14 mouse cellular contexts compared by ENCODE assay signal in the genomic region with DNA sequence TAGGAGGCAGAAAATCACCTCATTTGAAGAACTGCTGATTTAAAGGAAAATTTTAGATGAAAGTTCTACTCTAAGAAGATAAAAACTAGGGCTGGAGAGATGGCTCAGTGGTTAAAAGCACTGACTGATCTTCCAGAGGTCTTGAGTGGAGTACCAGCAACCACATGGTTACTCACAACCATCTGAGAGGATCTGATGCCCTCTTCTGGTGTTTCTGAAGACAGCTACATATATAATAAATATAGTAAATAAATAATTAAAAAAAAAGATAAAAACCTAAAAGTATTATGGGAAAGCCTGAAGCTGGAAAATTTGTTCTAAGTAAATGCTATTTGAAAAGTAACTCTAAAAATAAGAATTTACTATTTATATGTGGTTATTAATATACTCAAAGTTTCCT.
"Had no signal": no experiment of that assay in that cellular context is flagged by ENCODE, and none has a peak within 500 bp of the region (broad histone marks: within the 10 kb centered on the region; RNA-seq: fewer than 3 reads in every experiment).

No protein-coding gene starts in this region.

- H3K36me3 ChIP-seq: limb, embryonic 10.5 days; lung, embryonic 15.5 days; midbrain, embryonic 10.5 days; midbrain, embryonic 15.5 days had no signal

- ATAC-seq: midbrain, embryonic 15.5 days had no signal

- H3K4me1 ChIP-seq: limb, embryonic 10.5 days; lung, embryonic 15.5 days; midbrain, embryonic 15.5 days had no signal

- DNase-seq: kidney, adult 11 months; kidney, adult 9 months; kidney, postnatal 10 days; kidney, postnatal 4 days; lung, postnatal 36 days; right cerebral cortex, adult 18-20 months; thymus, adult 2 months; thymus, postnatal 25 days had no signal

- H3K9me3 ChIP-seq: limb, embryonic 10.5 days; lung, embryonic 15.5 days; midbrain, embryonic 10.5 days; midbrain, embryonic 15.5 days had no signal

- H3K4me2 ChIP-seq: lung, embryonic 15.5 days; midbrain, embryonic 15.5 days had no signal

- H3K9ac ChIP-seq: liver, embryonic 14.5 days; lung, embryonic 15.5 days; midbrain, embryonic 15.5 days had no signal

- H3K27ac ChIP-seq: left cerebral cortex, adult 2 months; limb, embryonic 10.5 days; liver, embryonic 14.5 days; lung, embryonic 15.5 days; midbrain, embryonic 10.5 days; midbrain, embryonic 15.5 days had no signal

- H3K27me3 ChIP-seq: lung, embryonic 15.5 days; midbrain, embryonic 15.5 days had no signal

- H3K4me3 ChIP-seq: left cerebral cortex, adult 2 months; limb, embryonic 10.5 days; lung, embryonic 15.5 days; midbrain, embryonic 10.5 days; midbrain, embryonic 15.5 days had no signal
